Mouse (Mus musculus) heart, adult 2 months (tissue): Measurements from ENCODE around the gene Ccdc148. TPM values are rescaled to one million over a fixed set of nuclear protein-coding genes. Genes with fewer than 3 reads are reported as not detected.
A peak's percentile ranks its signal among the peaks of the same experiment; 100 is the strongest.

Experiments
- DNase-seq, 2 experiments: peaks; one replicate each; pipeline ENCODE4 v3.0.0; 2021
- H3K27ac ChIP-seq: fragments of 200-600 bp; 2 replicates; pipeline ENCODE4 v1.8.1; 2022
- H3K27me3 ChIP-seq: fragments of 200-500 bp; 2 replicates; pipeline ENCODE4 v1.6.1; 2012; ENCODE audit warnings: mild to moderate bottlenecking, low read length, inconsistent platforms, mixed read lengths; ENCODE audit not compliant: control insufficient read depth, insufficient read depth
- H3K36me3 ChIP-seq: fragments of 200-500 bp; 2 replicates; pipeline ENCODE4 v1.6.1; 2012; ENCODE audit warnings: low read length, inconsistent platforms; ENCODE audit not compliant: control insufficient read depth, insufficient read depth
- H3K4me1 ChIP-seq: fragments of 200-500 bp; 2 replicates; pipeline ENCODE4 v1.6.1; 2011; ENCODE audit warnings: low read length; ENCODE audit not compliant: control insufficient read depth, insufficient read depth
- H3K4me3 ChIP-seq: fragments of 200-600 bp; 2 replicates; pipeline ENCODE4 v1.8.1; 2022
- H3K79me2 ChIP-seq: fragments of 200-500 bp; replicated peaks from 2 replicates; pipeline ENCODE4 v1.6.1; 2012; ENCODE audit warnings: mild to moderate bottlenecking, inconsistent platforms, low read length, moderate library complexity, mixed read lengths; ENCODE audit not compliant: control insufficient read depth, insufficient read depth
- H3K9ac ChIP-seq: fragments of 200-500 bp; 2 replicates; pipeline ENCODE4 v1.6.1; 2012; ENCODE audit warnings: low read depth, mild to moderate bottlenecking, control low read depth, inconsistent platforms, low read length, mixed read lengths
- CTCF ChIP-seq: fragments of 200-600 bp; IDR thresholded peaks from 2 replicates; pipeline ENCODE4 v1.8.1; 2022; ENCODE audit warnings: antibody characterized with exemption, mild to moderate bottlenecking, moderate library complexity
- EP300 ChIP-seq: fragments of 200-500 bp; IDR thresholded peaks from 2 replicates; pipeline ENCODE4 v1.6.1; 2011; ENCODE audit warnings: low read depth, low read length, control low read depth; ENCODE audit not compliant: insufficient read depth
- POLR2A ChIP-seq: fragments of 200-500 bp; IDR thresholded peaks from 2 replicates; pipeline ENCODE4 v1.6.1; 2011; ENCODE audit warnings: mild to moderate bottlenecking, low read depth, low read length, control low read depth; ENCODE audit not compliant: insufficient read depth
- WGBS: fragments of 180-500 bp; shearing (Covaris S2); methylation state at CpG from one replicate; pipeline ENCODE4 v1.1.7; 2018; 5-methylcytosine and 5-hydroxymethylcytosine counted together
- intact Hi-C: fragments of 180-260 bp; cut with DNase I; formaldehyde crosslinking; loops from one replicate; pipeline ENCODE4 v1.15.1; 2025
- long read RNA-seq: library from polyadenylated mRNA; stranded (forward); transcript quantifications from one replicate; pipeline ENCODE4 v2.0.0, GENCODE M21; 2021
- polyA plus RNA-seq: library from polyadenylated mRNA; depleted of rRNA; stranded (reverse); fragments of >200 nt; gene quantifications from 2 replicates; pipeline ENCODE4 v1.2.3, GENCODE M21; 2012; rRNA removed
- total RNA-seq, 2 experiments: library from RNA; stranded (reverse); gene quantifications; 2 replicates each; pipeline ENCODE4 v1.2.3; 2021

The Ccdc148 gene
- under 1 TPM; 0.60 to 0.93 TPM for total RNA-seq
- 0.10 and 0.18 TPM in 2 replicates for polyA plus RNA-seq
- long read RNA-seq: 0 reads

DNA sequence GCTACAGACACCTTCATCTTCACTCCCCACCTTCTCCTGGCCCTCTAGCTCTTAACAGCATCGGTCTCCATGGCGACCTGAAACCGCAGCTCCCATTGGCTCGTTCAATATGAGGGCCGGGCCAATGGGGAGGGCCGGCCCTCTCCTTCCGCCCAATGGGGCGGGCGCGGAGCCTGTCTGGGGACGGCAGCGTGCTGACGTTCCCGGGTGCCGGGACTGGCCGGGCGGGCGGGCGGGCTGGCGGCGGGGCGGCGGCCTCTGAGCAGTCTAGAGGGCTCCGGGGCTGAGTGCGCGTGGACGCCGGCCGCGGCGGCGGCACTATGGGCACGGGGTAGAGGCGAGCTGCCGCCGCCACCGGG lies at the start of gene Ccdc148, which contains the start of gene Pkp4:
Gene Ccdc148, minus strand, starts transcription at position 79 of the 359 bp plus-strand sequence.
Gene Pkp4, plus strand, starts transcription at position 246 of the 359 bp plus-strand sequence.
- Histone ChIP-seq H3K4me1 (peaks cover 1% of the 10 kb centered on the region), H3K27ac (peak within 1 kb of the TSS; percentile 91), H3K36me3 (peaks cover 3% of the 10 kb centered on the region; the same call in 1 of the 2 replicates), H3K79me2 (0 out of 2 replicates have a peak, but pooled peaks cover under 1% of the 10 kb centered on the region), H3K4me3 (peak within 1 kb of the TSS; percentile 77), H3K9ac (peak within 1 kb of the TSS; percentile 96), H3K27me3 (no peaks in the 10 kb centered on the region)
- DNase-seq: peak; percentile 92 to 96
- no peak for TF ChIP-seq POLR2A
- no peak for TF ChIP-seq CTCF
- no peak for TF ChIP-seq EP300
- intact Hi-C loops: loop anchor here (2.0 to 5.0 kb wide), 6 partner anchors 47 to 278 kb away; no protein-coding TSS in a partner anchor
- 1% methylated on average over 31 of the region's 37 CpGs for WGBS

DNA sequence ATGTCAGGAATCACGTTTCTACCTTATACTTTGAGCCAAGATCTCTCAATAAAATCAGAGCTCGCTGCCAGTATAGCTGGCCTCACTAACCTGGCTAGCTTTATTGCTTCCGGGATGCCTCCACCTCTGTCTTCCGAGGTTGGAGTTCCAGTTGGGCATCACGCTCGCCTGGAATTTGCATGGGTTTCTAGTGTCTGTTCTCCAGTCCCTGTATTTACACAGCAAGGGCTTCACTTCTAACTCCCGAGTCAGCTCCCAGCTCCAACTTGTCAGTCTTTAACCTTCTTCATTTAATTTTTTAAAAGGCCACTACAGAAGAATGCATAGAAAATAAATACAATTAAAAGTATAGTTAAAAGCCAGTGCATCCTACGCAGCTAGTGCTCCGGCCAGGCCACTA lies 47.8 kb upstream of the Ccdc148 start:
- peaks cover 14% of the 10 kb centered on the region for H3K4me1 ChIP-seq

DNA sequence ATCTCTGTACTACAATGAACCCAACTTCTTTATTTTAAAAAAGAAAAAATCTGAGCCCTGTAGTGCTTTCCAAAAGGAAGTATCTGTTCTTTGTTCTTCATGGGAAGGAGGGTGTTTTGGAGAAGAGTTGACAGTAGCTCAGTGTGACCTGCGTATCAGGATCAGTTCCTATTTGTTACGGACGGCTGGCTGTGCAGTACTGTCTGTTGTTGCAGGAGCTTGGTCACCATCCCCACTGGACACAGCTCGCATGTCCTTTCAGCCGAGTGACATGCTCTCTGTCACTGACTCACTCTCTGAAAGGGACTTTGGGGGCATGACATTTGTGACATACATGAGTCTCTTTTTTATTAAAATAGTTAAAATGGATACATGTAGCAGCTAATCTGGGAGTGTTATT lies 47.2 kb upstream of the Ccdc148 start:
- Histone ChIP-seq H3K27me3 (no peaks in the 10 kb centered on the region), H3K9ac (no peak overlapping the region), H3K4me1 (peaks cover 19% of the 10 kb centered on the region), H3K27ac (peak overlapping the region; percentile 70), H3K36me3 (peaks cover 5% of the 10 kb centered on the region), H3K79me2 (peaks cover 1% of the 10 kb centered on the region; the same call in 1 of the 2 replicates), H3K4me3 (no peak overlapping the region; the same call in 1 of the 2 replicates)
- 10% methylated on average over 5 of the region's 5 CpGs for WGBS
- no peak for DNase-seq
- TF ChIP-seq CTCF: no peak
- TF ChIP-seq EP300: no peak
- no peak for TF ChIP-seq POLR2A
- intact Hi-C loops: loop anchor here (2.0 to 5.0 kb wide), 2 partner anchors 15 to 45 kb away; partner anchors contain the start of genes Ccdc148 and Pkp4

More for the DNA sequence above, 47.8 kb upstream of the Ccdc148 start:
- Histone ChIP-seq H3K4me3 (no peak overlapping the region), H3K9ac (no peak overlapping the region), H3K79me2 (peaks cover 1% of the 10 kb centered on the region; the same call in 1 of the 2 replicates), H3K36me3 (peaks cover 4% of the 10 kb centered on the region), H3K27me3 (no peaks in the 10 kb centered on the region), H3K27ac (peak overlapping the region; percentile 70)
- intact Hi-C loops: loop anchor here (2.0 to 5.0 kb wide), 2 partner anchors 15 to 46 kb away; partner anchors contain the start of genes Ccdc148 and Pkp4
- TF ChIP-seq CTCF: no peak
- WGBS: 58% methylated on average over 9 of the region's 9 CpGs
- DNase-seq: no peak

DNA sequence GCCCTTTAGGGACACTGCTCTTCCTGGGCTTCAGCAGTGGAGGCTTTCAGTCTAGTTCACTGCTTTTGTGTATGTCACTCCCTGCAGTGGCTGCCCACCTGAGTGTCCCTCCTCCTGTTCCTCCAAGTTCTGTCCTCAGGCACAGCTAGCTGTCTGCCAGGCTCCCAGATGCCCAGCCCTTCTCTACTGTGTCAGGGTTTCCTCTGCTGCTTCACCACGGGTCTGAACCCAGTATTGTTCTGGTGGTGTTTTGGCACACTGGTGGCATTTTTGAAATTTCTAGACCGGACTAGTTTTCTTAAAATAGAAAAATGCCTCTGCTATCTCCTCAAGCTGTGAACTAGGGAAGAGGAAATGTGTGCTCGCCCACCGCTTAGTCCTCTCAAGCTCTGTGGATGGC lies 46.8 kb upstream of the Ccdc148 start:
- H3K4me1 ChIP-seq: peaks cover 19% of the 10 kb centered on the region
- TF ChIP-seq EP300: no peak
- TF ChIP-seq POLR2A: no peak
- TF ChIP-seq CTCF: no peak
- H3K27me3 ChIP-seq: no peaks in the 10 kb centered on the region
- H3K9ac ChIP-seq: peak overlapping the region; percentile 24; the same call in 1 of the 2 replicates
- H3K79me2 ChIP-seq: peaks cover 1% of the 10 kb centered on the region; the same call in 1 of the 2 replicates
- 2% methylated on average over 4 of the region's 4 CpGs for WGBS
- H3K27ac ChIP-seq: peak overlapping the region; percentile 70
- no peak overlapping the region; the same call in 1 of the 2 replicates for H3K4me3 ChIP-seq
- intact Hi-C loops: loop anchor here (5.0 kb wide), 1 partner anchor 45 kb away; the partner anchor contains the start of genes Ccdc148 and Pkp4
- H3K36me3 ChIP-seq: peaks cover 5% of the 10 kb centered on the region
- peak in 1 of 2 experiments; percentile 35 for DNase-seq

DNA sequence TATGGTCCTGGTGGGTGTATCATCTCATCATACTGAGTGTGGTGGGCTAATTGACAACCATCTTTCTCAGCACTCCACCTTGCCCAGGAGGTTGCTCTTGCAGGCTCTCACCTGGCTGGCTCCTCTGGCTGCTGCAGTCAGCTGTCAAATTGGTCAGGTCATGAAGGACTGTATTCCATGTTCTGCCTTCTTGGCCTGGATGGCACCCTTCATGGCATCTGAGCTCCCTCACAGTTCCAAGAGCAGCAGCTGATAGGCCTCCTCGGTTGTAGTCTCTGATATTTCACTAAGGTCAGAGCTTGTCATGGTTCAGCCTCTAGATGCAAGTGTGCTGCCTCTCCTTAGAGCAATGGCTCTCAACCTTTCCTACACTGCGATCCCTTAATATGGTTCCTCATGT lies 45.7 kb upstream of the Ccdc148 start:
- no peak overlapping the region for H3K9ac ChIP-seq
- H3K27me3 ChIP-seq: no peaks in the 10 kb centered on the region
- H3K27ac ChIP-seq: peak overlapping the region; percentile 26
- TF ChIP-seq POLR2A: no peak
- no peak for TF ChIP-seq EP300
- no peak for TF ChIP-seq CTCF
- H3K4me1 ChIP-seq: peaks cover 18% of the 10 kb centered on the region
- DNase-seq: peak in 1 of 2 experiments; percentile 25
- no peak overlapping the region for H3K4me3 ChIP-seq
- intact Hi-C loops: loop anchor here (5.0 kb wide), 1 partner anchor 44 kb away; the partner anchor contains the start of genes Ccdc148 and Pkp4
- H3K36me3 ChIP-seq: peaks cover 5% of the 10 kb centered on the region; the same call in 1 of the 2 replicates
- peaks cover 1% of the 10 kb centered on the region; the same call in 1 of the 2 replicates for H3K79me2 ChIP-seq
- 67% methylated on average over 2 of the region's 2 CpGs for WGBS

DNA sequence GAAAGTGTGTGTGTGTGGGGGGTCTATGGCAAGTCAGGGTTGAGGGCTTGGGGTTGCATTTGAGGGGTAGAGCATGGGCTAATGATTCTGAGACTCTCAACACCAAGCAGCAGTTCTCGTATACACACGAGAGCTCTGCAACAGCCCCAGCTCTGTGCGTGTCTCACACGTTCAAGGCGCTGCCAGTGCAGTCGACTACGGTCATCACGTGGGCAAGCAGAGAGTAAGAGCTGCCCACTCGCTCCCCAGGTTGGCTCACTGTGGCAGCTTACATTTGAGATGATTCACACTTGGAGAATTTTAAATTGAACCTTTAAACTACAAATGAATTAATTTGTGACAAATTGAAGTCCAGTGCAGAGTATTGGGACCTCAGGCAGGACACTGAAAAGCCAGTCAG lies 44.6 kb upstream of the Ccdc148 start:
- H3K27ac ChIP-seq: no peak overlapping the region
- peaks cover 21% of the 10 kb centered on the region for H3K4me1 ChIP-seq
- intact Hi-C loops: loop anchor here (5.0 kb wide), 1 partner anchor 43 kb away; the partner anchor contains the start of genes Ccdc148 and Pkp4
- DNase-seq: no peak
- H3K9ac ChIP-seq: no peak overlapping the region
- TF ChIP-seq POLR2A (no peak), EP300 (no peak)
- WGBS: 95% methylated on average over 9 of the region's 9 CpGs
- no peaks in the 10 kb centered on the region for H3K27me3 ChIP-seq
- H3K4me3 ChIP-seq: no peak overlapping the region
- peaks cover 5% of the 10 kb centered on the region; the same call in 1 of the 2 replicates for H3K79me2 ChIP-seq
- H3K36me3 ChIP-seq: peaks cover 4% of the 10 kb centered on the region; the same call in 1 of the 2 replicates
